Mouse (Mus musculus) heart, adult 2 months (tissue): Measurements from ENCODE around the gene Pak3.

ENCODE experiments used
- CTCF ChIP-seq: fragments of 200-600 bp; IDR thresholded peaks from 2 replicates; pipeline ENCODE4 v1.8.1; 2022; ENCODE audit warnings: antibody characterized with exemption, mild to moderate bottlenecking, moderate library complexity
- EP300 ChIP-seq: fragments of 200-500 bp; IDR thresholded peaks from 2 replicates; pipeline ENCODE4 v1.6.1; 2011; ENCODE audit warnings: low read depth, low read length, control low read depth; ENCODE audit not compliant: insufficient read depth
- POLR2A ChIP-seq: fragments of 200-500 bp; IDR thresholded peaks from 2 replicates; pipeline ENCODE4 v1.6.1; 2011; ENCODE audit warnings: mild to moderate bottlenecking, low read depth, low read length, control low read depth; ENCODE audit not compliant: insufficient read depth

- TF ChIP-seq CTCF (no peak), POLR2A (no peak), EP300 (no peak)
Observed at GRCm38 (mm10) chrX:143533574-143533973, 15.2 kb downstream of the Pak3 start.
